Mouse (Mus musculus) hematopoietic multipotent progenitor cell, adult 10-12 weeks (in vitro differentiated cells): ENCODE data around the gene Olfr1179. TPM values are rescaled to one million over a fixed set of nuclear protein-coding genes. Genes with fewer than 3 reads are reported as not detected.

Experiments used
- polyA plus RNA-seq: library from polyadenylated mRNA; stranded (reverse); fragments of >175 nt; gene quantifications from 2 replicates; pipeline ENCODE4 v1.2.3, GENCODE M21; 2012; ENCODE audit warnings: low replicate concordance

Olfr1179 gene
- polyA plus RNA-seq, result not detected in 2 replicates

GRCm38 (mm10) chr2:88406353-88406752 lies at the start of gene Olfr1179:
Olfr1179 (minus strand) TSS chr2:88406453.

GRCm38 (mm10) chr2:88454567-88454966 lies 48.3 kb upstream of the Olfr1179 start, which contains the start of gene Olfr1183:
Olfr1183 (plus strand) TSS chr2:88454867.

GRCm38 (mm10) chr2:88449031-88449430 lies 42.8 kb upstream of the Olfr1179 start, which contains the start of gene Gm13757:
Gm13757 (minus strand) TSS chr2:88449131.

GRCm38 (mm10) chr2:88426071-88426470 lies 19.8 kb upstream of the Olfr1179 start, which contains the start of gene Olfr1181:
Olfr1181 (minus strand) TSS chr2:88426171.

GRCm38 (mm10) chr2:88419051-88419450 lies 12.8 kb upstream of the Olfr1179 start, which contains the start of gene Olfr1180:
Olfr1180 (minus strand) TSS chr2:88419151.

GRCm38 (mm10) chr2:88386762-88387161 lies 19.5 kb downstream of the Olfr1179 start, which contains the start of gene Olfr1178:
Olfr1178 (plus strand) TSS chr2:88387062.

Other genes starting within 250 kb of the Olfr1179 start
- not detected in 2 replicates for gene Olfr1168, start 224.6 kb downstream of the Olfr1179 start, polyA plus RNA-seq
- not detected in 2 replicates for gene Olfr1170, start 178.1 kb downstream of the Olfr1179 start, polyA plus RNA-seq
- not detected in 2 replicates for gene Olfr1173, start 126.6 kb downstream of the Olfr1179 start, polyA plus RNA-seq
- gene Olfr1174-ps, start 91.3 kb downstream of the Olfr1179 start, polyA plus RNA-seq, result not detected in 2 replicates
- not detected in 2 replicates for gene Olfr1175-ps, start 79.2 kb downstream of the Olfr1179 start, polyA plus RNA-seq
- gene Olfr1176, start 69.7 kb downstream of the Olfr1179 start, polyA plus RNA-seq, result not detected in 2 replicates
- gene Olfr1177-ps, start 60.0 kb downstream of the Olfr1179 start, polyA plus RNA-seq, result not detected in 2 replicates
- not detected in 2 replicates for gene Olfr1178, start 19.4 kb downstream of the Olfr1179 start, polyA plus RNA-seq
- not detected in 2 replicates for gene Olfr1180, start 12.7 kb upstream of the Olfr1179 start, polyA plus RNA-seq
- not detected in 2 replicates for gene Olfr1181, start 19.7 kb upstream of the Olfr1179 start, polyA plus RNA-seq
- not detected in 2 replicates for gene Gm13757, start 42.7 kb upstream of the Olfr1179 start, polyA plus RNA-seq
- gene Olfr1183, start 48.4 kb upstream of the Olfr1179 start, polyA plus RNA-seq, result not detected in 2 replicates
- gene Olfr1184, start 77.1 kb upstream of the Olfr1179 start, polyA plus RNA-seq, result not detected in 2 replicates
- gene Olfr1185-ps1, start 86.9 kb upstream of the Olfr1179 start, polyA plus RNA-seq, result not detected in 2 replicates
- gene Olfr1186, start 112.1 kb upstream of the Olfr1179 start, polyA plus RNA-seq, result not detected in 2 replicates
- gene Olfr1188, start 150.5 kb upstream of the Olfr1179 start, polyA plus RNA-seq, result not detected in 2 replicates
- not detected in 2 replicates for gene Olfr1189, start 180.0 kb upstream of the Olfr1179 start, polyA plus RNA-seq
- not detected in 2 replicates for gene Olfr1191-ps1, start 234.1 kb upstream of the Olfr1179 start, polyA plus RNA-seq
- gene Olfr1192-ps1, start 242.1 kb upstream of the Olfr1179 start, polyA plus RNA-seq, result not detected in 2 replicates